In the genomic region with DNA sequence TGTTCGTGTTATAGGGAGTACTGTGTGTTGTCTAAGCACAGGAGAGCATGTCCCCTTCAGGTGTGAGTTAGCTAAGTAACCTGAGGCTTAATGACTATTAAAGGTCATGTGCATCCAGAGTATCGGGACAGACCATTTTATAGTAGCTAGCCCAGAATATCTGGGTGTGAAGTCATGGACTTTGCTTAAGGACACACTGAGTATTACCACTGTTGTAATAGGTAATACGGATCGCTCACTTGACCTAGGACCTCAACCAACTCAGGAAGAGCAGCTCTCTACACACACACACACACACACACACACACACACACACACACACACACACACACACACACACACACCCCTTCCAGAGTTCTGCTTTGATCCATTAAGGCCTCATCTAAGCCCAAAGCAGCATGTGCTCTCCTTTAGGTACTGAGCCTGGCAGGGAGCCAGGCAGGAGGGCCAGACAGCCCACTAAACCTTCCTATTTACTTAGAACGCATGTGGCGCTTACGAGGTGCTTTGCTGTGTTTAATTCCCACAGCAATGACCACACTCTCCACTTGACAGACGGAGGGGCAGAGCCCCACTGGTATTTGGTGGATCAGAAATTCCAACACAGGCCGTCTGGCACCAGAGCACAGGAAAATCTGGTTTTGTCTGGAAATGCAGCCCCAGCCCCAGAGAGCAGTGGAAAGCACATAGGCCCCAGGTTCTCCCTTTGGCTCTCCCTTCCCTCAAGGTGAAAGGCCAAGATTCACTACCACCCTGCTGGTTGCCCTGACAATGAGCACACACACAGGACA, we compare ENCODE assay signal across 10 mouse cellular contexts. TPM values are rescaled to one million over a fixed set of nuclear protein-coding genes. Genes with fewer than 3 reads are reported as not detected.
A peak's percentile ranks its signal among the peaks of the same experiment; 100 is the strongest.
DNase-seq lines count a peak whose midpoint lies in the region; ATAC-seq lines count a peak whose summit lies in the region.
"Had no signal": no experiment of that assay in that cellular context is flagged by ENCODE, and none has a peak within 500 bp of the region (broad histone marks: within the 10 kb centered on the region; RNA-seq: fewer than 3 reads in every experiment).

No protein-coding gene starts in this region.

- H3K4me1 ChIP-seq in liver, embryonic 11.5 days (replicated peaks; ENCODE audit: control insufficient read depth, insufficient read depth, low read length), result no peaks in the 10 kb centered on the region
- H3K4me1 ChIP-seq in embryonic facial prominence, embryonic 13.5 days, result peaks cover 15% of the 10 kb centered on the region
- H3K4me1 ChIP-seq in kidney, embryonic 14.5 days (ENCODE audit: control insufficient read depth, insufficient read depth, low read length), result no peaks in the 10 kb centered on the region
- no peaks in the 10 kb centered on the region for H3K4me1 ChIP-seq in liver, embryonic 16.5 days (ENCODE audit: control insufficient read depth, low read depth, low read length)

- no peak overlapping the region for H3K4me2 ChIP-seq in liver, embryonic 11.5 days
- H3K4me2 ChIP-seq in embryonic facial prominence, embryonic 13.5 days, result no peak overlapping the region
- no peak overlapping the region for H3K4me2 ChIP-seq in kidney, embryonic 14.5 days (replicated peaks; ENCODE audit: low read depth, low read length)
- H3K4me2 ChIP-seq in liver, embryonic 16.5 days (ENCODE audit: low read depth, low read length), result no peak overlapping the region

- peaks cover 19% of the 10 kb centered on the region for H3K36me3 ChIP-seq in liver, embryonic 11.5 days (ENCODE audit: control insufficient read depth, insufficient read depth, low read length)
- H3K36me3 ChIP-seq in embryonic facial prominence, embryonic 13.5 days, result peaks cover 26% of the 10 kb centered on the region
- peaks cover 26% of the 10 kb centered on the region for H3K36me3 ChIP-seq in kidney, embryonic 14.5 days (ENCODE audit: control insufficient read depth, insufficient read depth, low read length)
- peaks cover 13% of the 10 kb centered on the region for H3K36me3 ChIP-seq in liver, embryonic 16.5 days (ENCODE audit: control insufficient read depth, insufficient read depth)

- no peaks in the 10 kb centered on the region for H3K27me3 ChIP-seq in liver, embryonic 11.5 days (replicated peaks; ENCODE audit: control insufficient read depth, insufficient read depth, low read length)
- no peaks in the 10 kb centered on the region for H3K27me3 ChIP-seq in embryonic facial prominence, embryonic 13.5 days
- no peaks in the 10 kb centered on the region for H3K27me3 ChIP-seq in kidney, embryonic 14.5 days (ENCODE audit: control insufficient read depth, insufficient read depth, low read length)
- H3K27me3 ChIP-seq in liver, embryonic 16.5 days (ENCODE audit: control insufficient read depth, insufficient read depth, low read depth, low read length), result no peaks in the 10 kb centered on the region

- no peak for ATAC-seq in liver, embryonic 11.5 days (replicated peaks; ENCODE audit: low FRiP score)
- ATAC-seq in embryonic facial prominence, embryonic 13.5 days (ENCODE audit: insufficient number of reproducible peaks, insufficient read depth, low FRiP score, low TSS enrichment, low read depth), result no peak
- peak; percentile 59; the same call in 1 of the 2 replicates for ATAC-seq in kidney, embryonic 14.5 days (ENCODE audit: low FRiP score, low TSS enrichment)
- 0 out of 2 replicates have a peak, but pooled peaks have one; percentile 32 for ATAC-seq in liver, embryonic 16.5 days (ENCODE audit: low read depth)
- ATAC-seq: forebrain, embryonic 14.5 days had no signal

- no peak for DNase-seq in liver, embryonic 11.5 days (ENCODE audit: low spot score)
- no peak for DNase-seq in liver
- no peak for DNase-seq in urinary bladder, adult 18-20 months (ENCODE audit: low spot score in 2 of 2)
- DNase-seq in adrenal gland, adult 18-20 months (ENCODE audit: low spot score in 2 of 2), result no peak
- DNase-seq in natural killer cell, adult 2 months (ENCODE audit: low spot score in 2 of 2), result no peak

- H3K9ac ChIP-seq in liver, embryonic 11.5 days (ENCODE audit: low read depth, low read length), result no peak overlapping the region
- 0 out of 2 replicates have a peak overlapping the region, but pooled peaks have one; percentile 21 for H3K9ac ChIP-seq in embryonic facial prominence, embryonic 13.5 days
- H3K9ac ChIP-seq in kidney, embryonic 14.5 days (ENCODE audit: low read depth, low read length), result no peak overlapping the region
- no peak overlapping the region for H3K9ac ChIP-seq in liver, embryonic 16.5 days (ENCODE audit: low read depth, low read length)

- H3K27ac ChIP-seq in liver, embryonic 11.5 days (ENCODE audit: low read depth, low read length), result 0 out of 2 replicates have a peak overlapping the region, but pooled peaks have one; percentile 23
- H3K27ac ChIP-seq in embryonic facial prominence, embryonic 13.5 days, result peak overlapping the region; percentile 55; the same call in 1 of the 2 replicates
- H3K27ac ChIP-seq in kidney, embryonic 14.5 days (ENCODE audit: low read depth, low read length), result no peak overlapping the region
- peak overlapping the region; percentile 36; the same call in 1 of the 2 replicates for H3K27ac ChIP-seq in liver, embryonic 16.5 days (ENCODE audit: low read length)
- H3K27ac ChIP-seq: macrophage had no signal

- 64% methylated on average over 9 of the region's 9 CpGs for WGBS in liver, embryonic 11.5 days
- WGBS in embryonic facial prominence, embryonic 13.5 days, result 41% methylated on average over 9 of the region's 9 CpGs
- WGBS in kidney, embryonic 14.5 days, result 49% methylated on average over 9 of the region's 9 CpGs
- 64% methylated on average over 9 of the region's 9 CpGs for whole genome bisulfite sequencing in liver, embryonic 16.5 days (ENCODE audit: insufficient replicate concordance)

- H3K9me3 ChIP-seq in liver, embryonic 11.5 days (ENCODE audit: control insufficient read depth, low read length), result no peaks in the 10 kb centered on the region
- H3K9me3 ChIP-seq in embryonic facial prominence, embryonic 13.5 days, result no peaks in the 10 kb centered on the region
- no peaks in the 10 kb centered on the region for H3K9me3 ChIP-seq in kidney, embryonic 14.5 days (ENCODE audit: control insufficient read depth, low read length)
- H3K9me3 ChIP-seq in liver, embryonic 16.5 days (replicated peaks; ENCODE audit: control insufficient read depth, low read length), result no peaks in the 10 kb centered on the region

- no peak overlapping the region for H3K4me3 ChIP-seq in liver, embryonic 11.5 days (ENCODE audit: low read depth, low read length)
- no peak overlapping the region for H3K4me3 ChIP-seq in embryonic facial prominence, embryonic 13.5 days
- H3K4me3 ChIP-seq in kidney, embryonic 14.5 days (ENCODE audit: low read length), result no peak overlapping the region
- no peak overlapping the region for H3K4me3 ChIP-seq in liver, embryonic 16.5 days (ENCODE audit: low read depth, low read length)

RNA-seq across cellular contexts. Expression of gene Hkdc1, which starts 3.0 kb away (rescaled TPM):
- 6.6 and 8.5 TPM in 2 replicates for polyA plus RNA-seq in liver, embryonic 11.5 days (2014; fragmentation: Nextera tagmentation; extraction: Ambion mirVana)
- polyA plus RNA-seq in embryonic facial prominence, embryonic 13.5 days (2015; fragmentation: Nextera tagmentation; extraction: Ambion mirVana), result 0.46 and 1.0 TPM in 2 replicates
- polyA plus RNA-seq in kidney, embryonic 14.5 days (2014; fragmentation: Nextera tagmentation; extraction: Ambion mirVana), result 1.7 TPM in 2 replicates
- polyA plus RNA-seq in liver, embryonic 16.5 days (2015; fragmentation: Nextera tagmentation; extraction: Ambion mirVana), result 10.3 and 14.0 TPM in 2 replicates
- total RNA-seq in adrenal gland, adult 18-20 months (2021), result not detected
- polyA plus RNA-seq: macrophage had no signal

RNA-seq across cellular contexts. Expression of gene 4930507D05Rik, which starts 24.0 kb away (rescaled TPM):
- 0.27 and 0.63 TPM in 2 replicates for polyA plus RNA-seq in liver, embryonic 11.5 days (2014; fragmentation: Nextera tagmentation; extraction: Ambion mirVana)
- 0.60 and 0.73 TPM in 2 replicates for polyA plus RNA-seq in embryonic facial prominence, embryonic 13.5 days (2015; fragmentation: Nextera tagmentation; extraction: Ambion mirVana)
- 0.79 and 0.83 TPM in 2 replicates for polyA plus RNA-seq in kidney, embryonic 14.5 days (2014; fragmentation: Nextera tagmentation; extraction: Ambion mirVana)
- 0.08 and 0.09 TPM in 2 replicates for polyA plus RNA-seq in liver, embryonic 16.5 days (2015; fragmentation: Nextera tagmentation; extraction: Ambion mirVana)
- under 1 TPM; 0.16 to 0.60 TPM for total RNA-seq in adrenal gland, adult 18-20 months (2021)
- polyA plus RNA-seq: macrophage had no signal

RNA-seq across cellular contexts. Expression of gene Supv3l1, which starts 24.3 kb away (rescaled TPM):
- polyA plus RNA-seq in liver, embryonic 11.5 days (2014; fragmentation: Nextera tagmentation; extraction: Ambion mirVana), result 40.4 and 41.5 TPM in 2 replicates
- polyA plus RNA-seq in embryonic facial prominence, embryonic 13.5 days (2015; fragmentation: Nextera tagmentation; extraction: Ambion mirVana), result 25.3 and 26.2 TPM in 2 replicates
- 23.3 and 32.6 TPM in 2 replicates for polyA plus RNA-seq in kidney, embryonic 14.5 days (2014; fragmentation: Nextera tagmentation; extraction: Ambion mirVana)
- polyA plus RNA-seq in liver, embryonic 16.5 days (2015; fragmentation: Nextera tagmentation; extraction: Ambion mirVana), result 11.4 and 11.6 TPM in 2 replicates
- total RNA-seq in adrenal gland, adult 18-20 months (2021), result 10 to 100 TPM; 32.4 to 33.5 TPM

RNA-seq across cellular contexts. Expression of gene Hk1, which starts 45.6 kb away (rescaled TPM):
- 123 and 141 TPM in 2 replicates for polyA plus RNA-seq in liver, embryonic 11.5 days (2014; fragmentation: Nextera tagmentation; extraction: Ambion mirVana)
- polyA plus RNA-seq in embryonic facial prominence, embryonic 13.5 days (2015; fragmentation: Nextera tagmentation; extraction: Ambion mirVana), result 32.9 and 38.9 TPM in 2 replicates
- 14.2 and 31.4 TPM in 2 replicates for polyA plus RNA-seq in kidney, embryonic 14.5 days (2014; fragmentation: Nextera tagmentation; extraction: Ambion mirVana)
- 94.2 and 98.9 TPM in 2 replicates for polyA plus RNA-seq in liver, embryonic 16.5 days (2015; fragmentation: Nextera tagmentation; extraction: Ambion mirVana)
- total RNA-seq in adrenal gland, adult 18-20 months (2021), result 10 to 100 TPM; 26.2 to 30.2 TPM

Comparison
In these comparisons a context has a peak if more than half of its experiments do, and no peak if none do; other contexts are left out.
1. ATAC-seq: peak in kidney, embryonic 14.5 days (single experiment) and liver, embryonic 16.5 days (single experiment); none in liver, embryonic 11.5 days (single experiment) and embryonic facial prominence, embryonic 13.5 days (single experiment).